Mouse (Mus musculus): ENCODE measurements at regions not wholly inside any gene's neighbourhood (a gene's known extent, or its start where the extent isn't known, plus 50 kb on each side); places are given as distances from the start of the nearest gene placed in this dataset.
A peak's percentile ranks its signal among the peaks of the same experiment; 100 is the strongest.

DNA sequence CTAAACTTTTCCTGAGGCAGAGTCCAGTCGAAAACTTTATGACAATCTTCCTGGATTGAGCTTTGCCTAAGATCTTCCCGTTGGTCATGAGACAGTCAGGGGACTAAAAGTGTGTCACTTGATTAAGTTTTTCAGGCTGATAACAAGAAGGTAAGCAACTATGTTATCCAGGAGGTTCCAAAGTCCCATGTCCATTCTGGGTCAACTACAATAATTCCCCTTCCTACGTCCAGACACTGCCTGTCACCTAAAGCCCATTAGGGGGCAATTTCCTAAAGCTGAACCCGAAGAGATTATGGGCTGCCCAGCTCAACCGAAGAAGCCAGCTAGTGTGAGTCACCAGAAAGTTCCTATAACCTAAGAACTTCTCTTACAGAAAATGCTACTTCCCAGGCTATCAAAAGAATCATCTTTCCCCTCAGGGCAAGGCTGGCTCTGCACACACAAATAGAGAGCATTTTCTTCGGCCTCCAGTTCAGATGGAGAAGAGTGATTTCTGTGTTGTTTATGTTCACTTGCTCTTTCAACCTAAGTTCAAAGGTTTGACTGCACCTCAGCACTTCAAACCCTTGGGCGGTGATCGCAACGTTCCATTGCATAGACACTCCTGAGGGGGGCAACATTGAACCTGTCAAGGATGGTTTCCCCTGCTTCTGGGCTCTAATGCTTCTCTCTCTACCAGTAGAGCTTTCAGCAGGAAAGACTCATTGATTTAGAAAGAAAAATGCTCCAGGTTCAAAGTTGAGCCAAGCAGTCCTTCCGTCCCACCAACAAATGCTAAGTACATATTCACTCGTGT, 171.7 kb downstream of the Nrip1 start:
- TF ChIP-seq CTCF (IDR thresholded peaks at IDR 0.05; ENCODE audit: extremely low read depth, insufficient read depth, low read length), result peak; percentile 64
- no peak for TF ChIP-seq POLR2A (IDR thresholded peaks at IDR 0.05; ENCODE audit: extremely low read depth, insufficient read depth, low read length)

All from cortical plate, adult 2 months (tissue).